Mouse (Mus musculus) limb, embryonic 15.5 days (tissue): ENCODE data around the gene Tbl1xr1. TPM values are rescaled to one million over a fixed set of nuclear protein-coding genes. Genes with fewer than 3 reads are reported as not detected.

Experiments used
- ATAC-seq: fragments of 200-750 bp; cut with Nextera tagmentation; 2 replicates; pipeline ENCODE4 v1.8.0; 2017; ENCODE audit warnings: low read depth, moderate TSS enrichment; ENCODE audit not compliant: insufficient number of reproducible peaks, low FRiP score, low TSS enrichment
- H3K27ac ChIP-seq: fragments of 300-500 bp; sonication (generic); 2 replicates; pipeline ENCODE4 v1.5.1; 2015; ENCODE audit warnings: moderate library complexity, mild to moderate bottlenecking, inconsistent platforms
- H3K27me3 ChIP-seq: fragments of 300-500 bp; sonication (generic); 2 replicates; pipeline ENCODE4 v1.6.1; 2015; ENCODE audit warnings: inconsistent platforms
- H3K36me3 ChIP-seq: fragments of 300-500 bp; sonication (generic); 2 replicates; pipeline ENCODE4 v1.6.1; 2015; ENCODE audit warnings: inconsistent platforms
- H3K4me1 ChIP-seq: fragments of 300-500 bp; sonication (generic); 2 replicates; pipeline ENCODE4 v1.6.1; 2015; ENCODE audit warnings: inconsistent platforms
- H3K4me2 ChIP-seq: fragments of 300-500 bp; sonication (generic); 2 replicates; pipeline ENCODE4 v1.6.1; 2015; ENCODE audit warnings: mild to moderate bottlenecking, inconsistent platforms
- H3K4me3 ChIP-seq: fragments of 300-500 bp; sonication (generic); 2 replicates; pipeline ENCODE4 v1.5.1; 2015; ENCODE audit warnings: mild to moderate bottlenecking, inconsistent platforms
- H3K9ac ChIP-seq: fragments of 300-500 bp; sonication (generic); 2 replicates; pipeline ENCODE4 v1.6.1; 2015; ENCODE audit warnings: inconsistent platforms
- H3K9me3 ChIP-seq: fragments of 300-500 bp; sonication (generic); 2 replicates; pipeline ENCODE4 v1.6.1; 2016; ENCODE audit warnings: inconsistent platforms
- WGBS: fragments of 180-500 bp; shearing (Covaris S2); methylation state at CpG from one replicate; pipeline ENCODE4 v1.1.7; 2015; 5-methylcytosine and 5-hydroxymethylcytosine counted together
- polyA plus RNA-seq: library from polyadenylated mRNA; unstranded; fragments of >200 nt; fragmentation: Nextera tagmentation; extraction: Ambion mirVana; gene quantifications from 2 replicates; pipeline ENCODE4 v1.2.1, GENCODE M21; 2015

The Tbl1xr1 gene
- polyA plus RNA-seq, 1 experiment from 2014 or later: 25.9 TPM

- H3K4me2 ChIP-seq: peak overlapping the region; percentile 68
- ATAC-seq: no peak
These were observed 950 bp upstream of the Tbl1xr1 start for GRCm38 (mm10) chr3:22075517-22075886.

GRCm38 (mm10) chr3:22075887-22076560, 428 bp upstream of the Tbl1xr1 start:
- Histone ChIP-seq H3K4me1 (peaks cover 16% of the 10 kb centered on the region), H3K27ac (peak overlapping the region; percentile 98), H3K9me3 (no peaks in the 10 kb centered on the region), H3K36me3 (peaks cover 2% of the 10 kb centered on the region; the same call in 1 of the 2 replicates), H3K4me2 (peak overlapping the region; percentile 68), H3K4me3 (peak overlapping the region; percentile 84), H3K9ac (peak overlapping the region; percentile 80), H3K27me3 (no peaks in the 10 kb centered on the region)
- peak; percentile 85 for ATAC-seq
- WGBS: under 1% methylated on average over 62 of the region's 70 CpGs

More at GRCm38 (mm10) chr3:22075517-22075886, 950 bp upstream of the Tbl1xr1 start:
- Histone ChIP-seq H3K27ac (peak overlapping the region; percentile 98), H3K9me3 (no peaks in the 10 kb centered on the region), H3K4me1 (peaks cover 15% of the 10 kb centered on the region), H3K9ac (peak overlapping the region; percentile 80), H3K4me3 (peak overlapping the region; percentile 84), H3K27me3 (no peaks in the 10 kb centered on the region), H3K36me3 (peaks cover 2% of the 10 kb centered on the region; the same call in 1 of the 2 replicates)
- WGBS: under 1% methylated on average over 28 of the region's 28 CpGs

- Histone ChIP-seq H3K27me3 (no peaks in the 10 kb centered on the region), H3K9ac (peak overlapping the region; percentile 90), H3K9me3 (no peaks in the 10 kb centered on the region), H3K27ac (peak overlapping the region; percentile 98), H3K4me1 (peaks cover 18% of the 10 kb centered on the region), H3K4me2 (peak overlapping the region; percentile 53), H3K36me3 (peaks cover 2% of the 10 kb centered on the region; the same call in 1 of the 2 replicates), H3K4me3 (peak overlapping the region; percentile 84)
- under 1% methylated on average over 42 of the region's 64 CpGs for WGBS
- peak; percentile 63 for ATAC-seq
These were observed 644 bp downstream of the Tbl1xr1 start for GRCm38 (mm10) chr3:22076936-22077656.

- 3% methylated on average over 9 of the region's 9 CpGs for WGBS
- peak overlapping the region; percentile 90; the same call in 1 of the 2 replicates for H3K9ac ChIP-seq
- peaks cover 18% of the 10 kb centered on the region for H3K4me1 ChIP-seq
- peak overlapping the region; percentile 84 for H3K4me3 ChIP-seq
- H3K27ac ChIP-seq: peak overlapping the region; percentile 98
- no peak for ATAC-seq
- no peaks in the 10 kb centered on the region for H3K9me3 ChIP-seq
- no peaks in the 10 kb centered on the region for H3K27me3 ChIP-seq
- peaks cover 2% of the 10 kb centered on the region; the same call in 1 of the 2 replicates for H3K36me3 ChIP-seq
- H3K4me2 ChIP-seq: peak overlapping the region; percentile 53
These were observed 1.4 kb downstream of the Tbl1xr1 start for GRCm38 (mm10) chr3:22077657-22078475.

GRCm38 (mm10) chr3:22078529-22078928, 2.1 kb downstream of the Tbl1xr1 start:
- 38% methylated on average over 3 of the region's 3 CpGs for WGBS
- Histone ChIP-seq H3K36me3 (peaks cover 2% of the 10 kb centered on the region; the same call in 1 of the 2 replicates), H3K9ac (no peak overlapping the region), H3K9me3 (no peaks in the 10 kb centered on the region), H3K27ac (no peak overlapping the region), H3K27me3 (no peaks in the 10 kb centered on the region), H3K4me1 (peaks cover 18% of the 10 kb centered on the region), H3K4me2 (peak overlapping the region; percentile 53), H3K4me3 (peak overlapping the region; percentile 84)
- ATAC-seq: no peak

GRCm38 (mm10) chr3:22081869-22082268, 5.4 kb downstream of the Tbl1xr1 start:
- no peak overlapping the region for H3K9ac ChIP-seq
- no peak overlapping the region for H3K27ac ChIP-seq
- H3K27me3 ChIP-seq: no peaks in the 10 kb centered on the region
- H3K4me2 ChIP-seq: no peak overlapping the region
- ATAC-seq: no peak
- H3K4me3 ChIP-seq: no peak overlapping the region
- H3K9me3 ChIP-seq: no peaks in the 10 kb centered on the region
- WGBS: 78% methylated on average over 4 of the region's 4 CpGs
- H3K4me1 ChIP-seq: peaks cover 14% of the 10 kb centered on the region
- H3K36me3 ChIP-seq: peaks cover 2% of the 10 kb centered on the region; the same call in 1 of the 2 replicates

GRCm38 (mm10) chr3:22082823-22083222, 6.4 kb downstream of the Tbl1xr1 start:
- no peak overlapping the region for H3K9ac ChIP-seq
- H3K36me3 ChIP-seq: peaks cover 2% of the 10 kb centered on the region; the same call in 1 of the 2 replicates
- no peaks in the 10 kb centered on the region for H3K9me3 ChIP-seq
- no peak for ATAC-seq
- no peak overlapping the region for H3K27ac ChIP-seq
- no peaks in the 10 kb centered on the region for H3K27me3 ChIP-seq
- WGBS: 91% methylated on average over 4 of the region's 4 CpGs
- no peak overlapping the region for H3K4me2 ChIP-seq
- no peak overlapping the region for H3K4me3 ChIP-seq
- H3K4me1 ChIP-seq: peaks cover 14% of the 10 kb centered on the region

GRCm38 (mm10) chr3:22084222-22084996, 8.0 kb downstream of the Tbl1xr1 start:
- ATAC-seq: no peak
- H3K27me3 ChIP-seq: no peaks in the 10 kb centered on the region
- WGBS: 73% methylated on average over 10 of the region's 10 CpGs
- H3K9me3 ChIP-seq: no peaks in the 10 kb centered on the region
- no peak overlapping the region for H3K9ac ChIP-seq
- H3K4me1 ChIP-seq: peaks cover 11% of the 10 kb centered on the region; the same call in 1 of the 2 replicates
- H3K27ac ChIP-seq: no peak overlapping the region
- no peaks in the 10 kb centered on the region; the same call in 1 of the 2 replicates for H3K36me3 ChIP-seq
- no peak overlapping the region for H3K4me3 ChIP-seq
- no peak overlapping the region for H3K4me2 ChIP-seq

- Histone ChIP-seq H3K9me3 (no peaks in the 10 kb centered on the region), H3K4me2 (no peak overlapping the region), H3K4me1 (peaks cover 22% of the 10 kb centered on the region), H3K9ac (no peak overlapping the region), H3K27me3 (no peaks in the 10 kb centered on the region), H3K4me3 (no peak overlapping the region), H3K27ac (no peak overlapping the region), H3K36me3 (no peaks in the 10 kb centered on the region)
- WGBS: 79% methylated on average over 3 of the region's 3 CpGs
- no peak for ATAC-seq
These were observed 13.4 kb downstream of the Tbl1xr1 start for GRCm38 (mm10) chr3:22089825-22090224.

- Histone ChIP-seq H3K9ac (no peak overlapping the region), H3K27ac (no peak overlapping the region; the same call in 1 of the 2 replicates), H3K9me3 (no peaks in the 10 kb centered on the region), H3K4me1 (peaks cover 22% of the 10 kb centered on the region), H3K4me3 (no peak overlapping the region), H3K27me3 (no peaks in the 10 kb centered on the region), H3K36me3 (no peaks in the 10 kb centered on the region), H3K4me2 (no peak overlapping the region)
- ATAC-seq: no peak
- whole genome bisulfite sequencing: 61% methylated on average over 8 of the region's 8 CpGs
These were observed 14.2 kb downstream of the Tbl1xr1 start for GRCm38 (mm10) chr3:22090431-22091265.
